Mouse (Mus musculus) limb, embryonic 15.5 days (tissue): ENCODE measurements around the gene Col11a2. TPM values are rescaled to one million over a fixed set of nuclear protein-coding genes. Genes with fewer than 3 reads are reported as not detected.

Experiments
- ATAC-seq: fragments of 200-750 bp; cut with Nextera tagmentation; 2 replicates; pipeline ENCODE4 v1.8.0; 2017; ENCODE audit warnings: low read depth, moderate TSS enrichment; ENCODE audit not compliant: insufficient number of reproducible peaks, low FRiP score, low TSS enrichment
- H3K27ac ChIP-seq: fragments of 300-500 bp; sonication (generic); 2 replicates; pipeline ENCODE4 v1.5.1; 2015; ENCODE audit warnings: moderate library complexity, mild to moderate bottlenecking, inconsistent platforms
- H3K27me3 ChIP-seq: fragments of 300-500 bp; sonication (generic); 2 replicates; pipeline ENCODE4 v1.6.1; 2015; ENCODE audit warnings: inconsistent platforms
- H3K36me3 ChIP-seq: fragments of 300-500 bp; sonication (generic); 2 replicates; pipeline ENCODE4 v1.6.1; 2015; ENCODE audit warnings: inconsistent platforms
- H3K4me1 ChIP-seq: fragments of 300-500 bp; sonication (generic); 2 replicates; pipeline ENCODE4 v1.6.1; 2015; ENCODE audit warnings: inconsistent platforms
- H3K4me2 ChIP-seq: fragments of 300-500 bp; sonication (generic); 2 replicates; pipeline ENCODE4 v1.6.1; 2015; ENCODE audit warnings: mild to moderate bottlenecking, inconsistent platforms
- H3K4me3 ChIP-seq: fragments of 300-500 bp; sonication (generic); 2 replicates; pipeline ENCODE4 v1.5.1; 2015; ENCODE audit warnings: mild to moderate bottlenecking, inconsistent platforms
- H3K9ac ChIP-seq: fragments of 300-500 bp; sonication (generic); 2 replicates; pipeline ENCODE4 v1.6.1; 2015; ENCODE audit warnings: inconsistent platforms
- H3K9me3 ChIP-seq: fragments of 300-500 bp; sonication (generic); 2 replicates; pipeline ENCODE4 v1.6.1; 2016; ENCODE audit warnings: inconsistent platforms
- WGBS: fragments of 180-500 bp; shearing (Covaris S2); methylation state at CpG from one replicate; pipeline ENCODE4 v1.1.7; 2015; 5-methylcytosine and 5-hydroxymethylcytosine counted together
- polyA plus RNA-seq: library from polyadenylated mRNA; unstranded; fragments of >200 nt; fragmentation: Nextera tagmentation; extraction: Ambion mirVana; gene quantifications from 2 replicates; pipeline ENCODE4 v1.2.1, GENCODE M21; 2015

Col11a2 gene
- polyA plus RNA-seq, 1 experiment from 2014 or later = 94.4 TPM

GRCm38 (mm10) chr17:34035517-34035916 is 3.7 kb upstream of the Col11a2 start:
- H3K9ac ChIP-seq = no peak overlapping the region
- H3K9me3 ChIP-seq = no peaks in the 10 kb centered on the region
- WGBS = 88% methylated on average over 9 of the region's 9 CpGs
- H3K4me3 ChIP-seq = no peak overlapping the region
- no peak overlapping the region for H3K4me2 ChIP-seq
- H3K36me3 ChIP-seq = peaks cover 46% of the 10 kb centered on the region
- H3K4me1 ChIP-seq = peaks cover 58% of the 10 kb centered on the region
- peaks cover 14% of the 10 kb centered on the region; the same call in 1 of the 2 replicates for H3K27me3 ChIP-seq
- H3K27ac ChIP-seq = no peak overlapping the region
- ATAC-seq = no peak

DNA sequence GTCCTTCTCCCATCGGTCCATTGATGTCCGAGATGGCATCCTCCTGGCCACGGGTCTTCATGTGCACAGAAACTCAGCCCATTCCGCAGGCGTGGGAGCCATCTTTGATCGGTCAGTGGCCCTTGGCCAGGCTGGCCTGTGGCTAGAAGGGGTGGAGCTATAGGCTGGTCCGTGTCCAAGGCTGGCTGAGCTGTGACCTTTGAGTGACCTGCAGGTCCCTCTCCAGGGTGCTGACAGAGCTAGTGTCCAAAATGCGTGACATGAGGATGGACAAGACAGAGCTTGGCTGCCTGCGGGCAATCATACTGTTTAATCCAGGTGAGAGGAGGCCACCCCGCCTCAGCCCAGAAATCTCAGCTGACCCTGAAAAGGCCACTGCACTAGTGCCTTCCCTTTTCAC is 2.6 kb upstream of the Col11a2 start:
- H3K27me3 ChIP-seq = peaks cover 19% of the 10 kb centered on the region
- H3K4me3 ChIP-seq = no peak overlapping the region
- peaks cover 45% of the 10 kb centered on the region for H3K36me3 ChIP-seq
- no peak overlapping the region for H3K4me2 ChIP-seq
- peaks cover 60% of the 10 kb centered on the region for H3K4me1 ChIP-seq
- H3K9me3 ChIP-seq = no peaks in the 10 kb centered on the region
- ATAC-seq = no peak
- no peak overlapping the region for H3K9ac ChIP-seq
- 83% methylated on average over 10 of the region's 10 CpGs for WGBS
- no peak overlapping the region for H3K27ac ChIP-seq

DNA sequence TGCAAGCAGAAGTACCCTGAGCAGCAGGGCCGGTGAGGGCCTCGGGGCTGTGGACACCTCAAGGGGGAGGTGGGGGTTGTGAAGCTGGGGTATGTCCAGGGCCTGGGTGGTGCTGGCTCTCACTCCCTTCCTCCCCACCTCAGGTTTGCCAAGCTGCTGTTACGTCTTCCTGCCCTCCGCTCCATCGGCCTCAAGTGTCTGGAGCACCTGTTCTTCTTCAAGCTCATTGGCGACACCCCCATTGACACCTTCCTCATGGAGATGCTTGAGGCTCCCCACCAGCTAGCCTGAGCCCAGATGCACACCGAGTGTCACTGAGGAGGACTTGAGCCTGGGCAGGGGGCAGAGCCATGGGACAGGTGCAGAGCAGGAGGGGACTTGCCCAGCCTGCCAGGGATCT is 2.0 kb upstream of the Col11a2 start:
- Histone ChIP-seq H3K9ac (no peak overlapping the region), H3K27me3 (peaks cover 25% of the 10 kb centered on the region), H3K4me3 (no peak overlapping the region), H3K9me3 (no peaks in the 10 kb centered on the region), H3K27ac (peak overlapping the region; percentile 71; the same call in 1 of the 2 replicates), H3K4me1 (peaks cover 64% of the 10 kb centered on the region), H3K4me2 (no peak overlapping the region), H3K36me3 (peaks cover 45% of the 10 kb centered on the region)
- WGBS = 90% methylated on average over 7 of the region's 7 CpGs
- no peak for ATAC-seq

GRCm38 (mm10) chr17:34038440-34038839 is 797 bp upstream of the Col11a2 start:
- Histone ChIP-seq H3K9me3 (no peaks in the 10 kb centered on the region), H3K27me3 (peaks cover 27% of the 10 kb centered on the region), H3K9ac (no peak overlapping the region), H3K4me3 (peak overlapping the region; percentile 42), H3K27ac (peak overlapping the region; percentile 84), H3K36me3 (peaks cover 44% of the 10 kb centered on the region), H3K4me2 (peak overlapping the region; percentile 40), H3K4me1 (peaks cover 54% of the 10 kb centered on the region)
- ATAC-seq = peak; percentile 41; the same call in 1 of the 2 replicates
- 16% methylated on average over 21 of the region's 21 CpGs for WGBS

GRCm38 (mm10) chr17:34039562-34040450 is 569 bp downstream of the Col11a2 start:
- peaks cover 27% of the 10 kb centered on the region for H3K27me3 ChIP-seq
- peak overlapping the region; percentile 84 for H3K27ac ChIP-seq
- H3K4me3 ChIP-seq = peak overlapping the region; percentile 42
- H3K4me2 ChIP-seq = peak overlapping the region; percentile 40
- H3K4me1 ChIP-seq = peaks cover 46% of the 10 kb centered on the region
- peaks cover 32% of the 10 kb centered on the region for H3K36me3 ChIP-seq
- no peak for ATAC-seq
- H3K9ac ChIP-seq = peak overlapping the region; percentile 21; the same call in 1 of the 2 replicates
- no peaks in the 10 kb centered on the region for H3K9me3 ChIP-seq
- 20% methylated on average over 17 of the region's 17 CpGs for WGBS

DNA sequence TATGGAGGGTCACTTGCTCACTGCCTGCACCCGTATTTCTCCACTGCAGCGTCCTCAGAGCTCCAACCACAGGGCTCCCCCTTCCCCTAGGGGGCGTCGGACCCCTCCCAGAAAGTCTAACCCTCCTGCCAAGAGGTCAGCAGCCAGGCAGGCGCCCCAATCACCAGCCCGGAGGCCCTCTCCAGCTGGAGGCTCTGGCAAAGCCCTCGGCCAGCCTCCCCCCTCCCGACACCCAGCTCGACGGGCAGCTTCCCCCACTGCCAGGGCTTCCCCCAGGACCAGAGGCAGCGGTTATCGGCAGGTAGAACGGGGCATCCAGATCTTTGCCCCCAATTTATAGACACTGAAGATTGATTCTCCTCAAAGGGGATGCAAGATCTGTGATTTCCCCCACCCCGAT is 6.7 kb downstream of the Col11a2 start:
- WGBS = 77% methylated on average over 14 of the region's 14 CpGs
- H3K9ac ChIP-seq = no peak overlapping the region

GRCm38 (mm10) chr17:34047404-34048050 is 8.3 kb downstream of the Col11a2 start:
- Histone ChIP-seq H3K9me3 (no peaks in the 10 kb centered on the region), H3K4me3 (no peak overlapping the region), H3K27ac (no peak overlapping the region), H3K27me3 (no peaks in the 10 kb centered on the region), H3K9ac (no peak overlapping the region), H3K36me3 (peaks cover 15% of the 10 kb centered on the region; the same call in 1 of the 2 replicates), H3K4me2 (no peak overlapping the region), H3K4me1 (0 out of 2 replicates have a peak, but pooled peaks cover 6% of the 10 kb centered on the region)
- ATAC-seq = no peak
- 92% methylated on average over 5 of the region's 5 CpGs for WGBS

More for the DNA sequence above, 6.7 kb downstream of the Col11a2 start:
- no peaks in the 10 kb centered on the region for H3K9me3 ChIP-seq
- H3K36me3 ChIP-seq = peaks cover 13% of the 10 kb centered on the region; the same call in 1 of the 2 replicates
- H3K4me2 ChIP-seq = no peak overlapping the region
- no peak for ATAC-seq
- H3K27ac ChIP-seq = no peak overlapping the region
- peaks cover 19% of the 10 kb centered on the region; the same call in 1 of the 2 replicates for H3K4me1 ChIP-seq
- H3K4me3 ChIP-seq = no peak overlapping the region
- H3K27me3 ChIP-seq = peaks cover 13% of the 10 kb centered on the region

GRCm38 (mm10) chr17:34057224-34057623 is 18.0 kb downstream of the Col11a2 start:
- Histone ChIP-seq H3K36me3 (peaks cover 14% of the 10 kb centered on the region), H3K9ac (no peak overlapping the region), H3K9me3 (no peaks in the 10 kb centered on the region), H3K4me2 (no peak overlapping the region), H3K27me3 (no peaks in the 10 kb centered on the region), H3K27ac (peak overlapping the region; percentile 19; the same call in 1 of the 2 replicates), H3K4me1 (peaks cover 5% of the 10 kb centered on the region; the same call in 1 of the 2 replicates), H3K4me3 (no peak overlapping the region)
- ATAC-seq = no peak
- WGBS = 68% methylated on average over 7 of the region's 7 CpGs

DNA sequence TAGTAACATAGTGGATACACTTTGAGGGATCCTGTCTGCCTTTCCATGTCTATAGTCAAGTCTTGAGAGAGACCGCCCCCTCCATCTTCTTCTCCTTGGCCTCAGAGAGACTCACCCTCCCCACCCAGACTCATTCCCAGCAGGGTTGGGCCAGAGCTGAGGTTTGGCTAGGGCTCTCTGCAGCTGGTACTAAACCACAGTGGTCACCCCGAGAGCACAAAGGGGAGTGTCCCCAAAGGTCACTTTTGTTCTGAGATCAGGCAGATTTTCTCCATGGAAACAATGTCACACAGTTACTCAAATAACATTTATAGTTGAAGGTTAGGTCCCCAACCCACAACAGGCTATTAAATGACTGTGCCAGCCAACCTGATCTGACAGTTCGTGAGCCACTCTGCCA is 29.6 kb downstream of the Col11a2 start:
- H3K9me3 ChIP-seq = no peaks in the 10 kb centered on the region
- no peak overlapping the region for H3K4me2 ChIP-seq
- no peak overlapping the region for H3K4me3 ChIP-seq
- no peaks in the 10 kb centered on the region for H3K27me3 ChIP-seq
- H3K27ac ChIP-seq = no peak overlapping the region
- H3K9ac ChIP-seq = no peak overlapping the region
- H3K36me3 ChIP-seq = peaks cover 3% of the 10 kb centered on the region; the same call in 1 of the 2 replicates
- ATAC-seq = no peak
- H3K4me1 ChIP-seq = no peaks in the 10 kb centered on the region
- WGBS = 56% methylated on average over 3 of the region's 3 CpGs

- 73% methylated on average over 5 of the region's 5 CpGs for WGBS
- Histone ChIP-seq H3K9me3 (no peaks in the 10 kb centered on the region), H3K27ac (no peak overlapping the region), H3K9ac (no peak overlapping the region), H3K4me2 (no peak overlapping the region), H3K27me3 (peaks cover 21% of the 10 kb centered on the region), H3K36me3 (no peaks in the 10 kb centered on the region), H3K4me1 (0 out of 2 replicates have a peak, but pooled peaks cover 3% of the 10 kb centered on the region), H3K4me3 (no peak overlapping the region)
- no peak for ATAC-seq
Measured at GRCm38 (mm10) chr17:34072091-34072490, 32.9 kb downstream of the Col11a2 start.

GRCm38 (mm10) chr17:34075271-34075670 is 36.0 kb downstream of the Col11a2 start:
- no peak overlapping the region for H3K27ac ChIP-seq
- H3K4me1 ChIP-seq = 0 out of 2 replicates have a peak, but pooled peaks cover 3% of the 10 kb centered on the region
- no peak overlapping the region for H3K9ac ChIP-seq
- H3K4me3 ChIP-seq = no peak overlapping the region
- H3K9me3 ChIP-seq = no peaks in the 10 kb centered on the region
- H3K4me2 ChIP-seq = no peak overlapping the region
- H3K36me3 ChIP-seq = no peaks in the 10 kb centered on the region
- H3K27me3 ChIP-seq = peaks cover 27% of the 10 kb centered on the region
- 40% methylated on average over 7 of the region's 7 CpGs for WGBS
- ATAC-seq = no peak

DNA sequence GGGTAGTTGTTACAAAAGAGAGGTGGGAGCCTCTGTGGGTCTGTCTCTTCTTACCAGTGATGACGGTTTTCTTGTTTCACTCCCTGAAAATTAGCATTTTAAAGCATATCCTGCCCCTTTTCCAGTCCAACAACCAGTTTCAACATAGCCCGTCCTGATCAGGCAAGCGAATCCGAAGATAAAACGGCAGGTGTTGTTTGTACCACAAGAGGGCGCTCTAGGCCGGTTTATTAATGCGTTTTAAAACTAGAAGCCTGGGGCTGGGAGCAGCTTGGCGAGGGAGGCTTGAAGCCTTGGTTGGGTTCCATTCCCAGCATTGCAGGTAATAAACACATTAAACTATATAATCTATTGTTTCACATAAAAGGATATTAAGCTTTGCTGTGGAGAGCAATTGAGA is 38.3 kb downstream of the Col11a2 start:
- H3K27ac ChIP-seq = no peak overlapping the region
- H3K4me1 ChIP-seq = 0 out of 2 replicates have a peak, but pooled peaks cover 3% of the 10 kb centered on the region
- no peak overlapping the region for H3K4me3 ChIP-seq
- H3K9ac ChIP-seq = no peak overlapping the region
- peaks cover 29% of the 10 kb centered on the region for H3K27me3 ChIP-seq
- H3K9me3 ChIP-seq = no peaks in the 10 kb centered on the region
- under 1% methylated on average over 9 of the region's 9 CpGs for WGBS
- ATAC-seq = no peak
- no peak overlapping the region for H3K4me2 ChIP-seq
- no peaks in the 10 kb centered on the region for H3K36me3 ChIP-seq
